Mouse (Mus musculus): ENCODE data around the gene Sacs. TPM values are rescaled to one million over a fixed set of nuclear protein-coding genes. Genes with fewer than 3 reads are reported as not detected.
A peak's percentile ranks its signal among the peaks of the same experiment; 100 is the strongest.

The Sacs gene
- polyA plus RNA-seq, 1 experiment from 2014 or later, result 3.7 TPM

DNA sequence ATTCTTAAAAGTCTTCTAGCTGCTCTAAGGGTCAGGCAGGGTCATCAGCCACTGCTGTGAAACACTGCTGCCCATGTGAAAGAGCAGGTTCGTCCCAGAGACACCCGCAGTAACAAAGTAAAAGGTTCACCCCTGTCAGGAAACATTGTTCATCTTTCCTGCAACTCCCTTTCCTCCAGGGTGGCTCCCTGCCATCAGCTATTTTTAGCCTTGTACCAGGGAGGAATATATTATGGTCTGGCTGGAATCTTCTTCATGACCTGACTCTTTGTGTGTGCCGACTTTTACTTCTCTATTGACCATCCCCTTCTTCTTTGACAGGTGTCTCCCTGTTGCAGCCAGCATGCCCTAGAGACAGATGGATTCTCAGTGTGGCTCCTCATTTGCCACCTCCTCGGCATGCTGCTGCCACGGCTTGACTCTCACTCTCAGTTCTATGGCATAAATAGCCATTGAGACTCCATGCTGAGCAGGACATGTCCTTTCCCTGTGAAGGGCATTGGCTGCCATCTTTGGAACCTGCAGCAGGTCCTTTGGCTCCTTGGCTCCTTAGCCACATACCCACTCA lies 129.7 kb downstream of the Sacs start:
- DNase-seq (ENCODE audit: low spot score) (no peak), ATAC-seq (replicated peaks; ENCODE audit: low FRiP score, low TSS enrichment, low read depth) (no peak)
- no peaks in the 10 kb centered on the region for H3K36me3 ChIP-seq (ENCODE audit: control insufficient read depth, insufficient read depth, low read length)
- H3K9ac ChIP-seq (ENCODE audit: low read length), result no peak overlapping the region
- no peak overlapping the region for H3K27ac ChIP-seq (ENCODE audit: low read depth)
- H3K4me1 ChIP-seq (replicated peaks; ENCODE audit: control insufficient read depth, insufficient read depth, low read length), result no peaks in the 10 kb centered on the region
- H3K9me3 ChIP-seq (ENCODE audit: control insufficient read depth, low read length), result 0 out of 2 replicates have a peak, but pooled peaks cover 4% of the 10 kb centered on the region
- 0 out of 2 replicates have a peak, but pooled peaks cover 3% of the 10 kb centered on the region for H3K27me3 ChIP-seq (replicated peaks; ENCODE audit: control insufficient read depth, insufficient read depth, low read length)
- H3K4me3 ChIP-seq (ENCODE audit: low read depth, low read length), result no peak overlapping the region
- no peak overlapping the region for H3K4me2 ChIP-seq (ENCODE audit: low read length)
- 63% methylated on average over 5 of the region's 5 CpGs for WGBS

GRCm38 (mm10) chr14:61274414-61275198 lies 136.3 kb downstream of the Sacs start:
- peak overlapping the region; percentile 25 for H3K4me3 ChIP-seq (ENCODE audit: low read depth, low read length)
- DNase-seq (ENCODE audit: low spot score), result peak; percentile 59
- peak; percentile 53; the same call in 1 of the 2 replicates for ATAC-seq (replicated peaks; ENCODE audit: low FRiP score, low TSS enrichment, low read depth)
- H3K27ac ChIP-seq (ENCODE audit: low read depth), result no peak overlapping the region
- H3K4me1 ChIP-seq (replicated peaks; ENCODE audit: control insufficient read depth, insufficient read depth, low read length), result peaks cover 6% of the 10 kb centered on the region; the same call in 1 of the 2 replicates
- H3K36me3 ChIP-seq (ENCODE audit: control insufficient read depth, insufficient read depth, low read length), result no peaks in the 10 kb centered on the region
- H3K4me2 ChIP-seq (ENCODE audit: low read length), result peak overlapping the region; percentile 36
- 8% methylated on average over 38 of the region's 38 CpGs for WGBS
- H3K27me3 ChIP-seq (replicated peaks; ENCODE audit: control insufficient read depth, insufficient read depth, low read length), result peaks cover 26% of the 10 kb centered on the region
- no peak overlapping the region for H3K9ac ChIP-seq (ENCODE audit: low read length)
- H3K9me3 ChIP-seq (ENCODE audit: control insufficient read depth, low read length), result no peaks in the 10 kb centered on the region

GRCm38 (mm10) chr14:61277285-61277684 lies 139.0 kb downstream of the Sacs start:
- WGBS, result 39% methylated on average over 1 of the region's 1 CpGs
- Histone ChIP-seq H3K27ac (ENCODE audit: low read depth) (no peak overlapping the region), H3K36me3 (ENCODE audit: control insufficient read depth, insufficient read depth, low read length) (no peaks in the 10 kb centered on the region), H3K4me1 (replicated peaks; ENCODE audit: control insufficient read depth, insufficient read depth, low read length) (peaks cover 6% of the 10 kb centered on the region; the same call in 1 of the 2 replicates), H3K9me3 (ENCODE audit: control insufficient read depth, low read length) (no peaks in the 10 kb centered on the region), H3K4me3 (ENCODE audit: low read depth, low read length) (no peak overlapping the region), H3K9ac (ENCODE audit: low read length) (no peak overlapping the region), H3K4me2 (ENCODE audit: low read length) (no peak overlapping the region), H3K27me3 (replicated peaks; ENCODE audit: control insufficient read depth, insufficient read depth, low read length) (peaks cover 24% of the 10 kb centered on the region)
- DNase-seq (ENCODE audit: low spot score) (peak; percentile 69), ATAC-seq (replicated peaks; ENCODE audit: low FRiP score, low TSS enrichment, low read depth) (no peak)

GRCm38 (mm10) chr14:61278676-61279300 lies 140.5 kb downstream of the Sacs start:
- ATAC-seq (replicated peaks; ENCODE audit: low FRiP score, low TSS enrichment, low read depth) (no peak), DNase-seq (ENCODE audit: low spot score) (no peak)
- 75% methylated on average over 7 of the region's 7 CpGs for WGBS
- Histone ChIP-seq H3K4me3 (ENCODE audit: low read depth, low read length) (no peak overlapping the region), H3K9ac (ENCODE audit: low read length) (no peak overlapping the region), H3K9me3 (ENCODE audit: control insufficient read depth, low read length) (no peaks in the 10 kb centered on the region), H3K27ac (ENCODE audit: low read depth) (no peak overlapping the region), H3K36me3 (ENCODE audit: control insufficient read depth, insufficient read depth, low read length) (no peaks in the 10 kb centered on the region), H3K27me3 (replicated peaks; ENCODE audit: control insufficient read depth, insufficient read depth, low read length) (peaks cover 24% of the 10 kb centered on the region), H3K4me2 (ENCODE audit: low read length) (no peak overlapping the region), H3K4me1 (replicated peaks; ENCODE audit: control insufficient read depth, insufficient read depth, low read length) (peaks cover 6% of the 10 kb centered on the region; the same call in 1 of the 2 replicates)

DNA sequence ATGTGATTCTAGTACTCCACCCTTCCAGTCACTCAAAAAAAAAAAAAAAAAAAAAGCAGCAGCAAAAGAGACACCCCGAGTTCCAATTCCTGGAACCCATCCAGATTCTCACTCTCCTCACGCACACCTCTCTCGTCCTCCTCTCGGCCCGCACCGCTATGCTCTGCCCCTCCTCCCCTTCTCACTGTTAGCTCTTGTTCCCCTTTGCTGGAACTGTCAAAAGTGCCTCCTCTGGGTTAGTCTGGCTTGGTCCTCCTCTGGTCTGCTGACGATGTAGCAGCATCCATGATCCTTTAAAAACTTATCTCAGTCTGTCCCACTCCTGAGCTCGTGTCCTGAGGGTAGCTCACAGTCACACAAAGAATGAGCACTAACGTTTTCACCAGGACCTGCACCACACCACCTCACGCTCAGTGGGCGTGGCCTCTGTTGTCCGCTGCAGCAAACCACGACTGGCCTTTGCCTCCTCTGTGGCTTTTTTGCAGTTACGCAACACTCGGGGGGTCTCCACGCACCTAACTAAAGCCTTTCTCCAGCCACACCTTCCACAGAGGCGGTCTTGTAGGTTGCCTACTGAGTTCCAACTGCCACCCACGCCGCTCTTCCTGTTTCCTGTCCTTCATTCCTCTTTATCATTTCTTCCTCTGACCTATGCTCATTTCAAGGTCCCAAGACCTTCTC lies 150.5 kb downstream of the Sacs start:
- Histone ChIP-seq H3K4me2 (ENCODE audit: low read length) (no peak overlapping the region), H3K36me3 (ENCODE audit: control insufficient read depth, insufficient read depth, low read length) (no peaks in the 10 kb centered on the region), H3K4me1 (replicated peaks; ENCODE audit: control insufficient read depth, insufficient read depth, low read length) (no peaks in the 10 kb centered on the region), H3K27ac (ENCODE audit: low read depth) (no peak overlapping the region), H3K9me3 (ENCODE audit: control insufficient read depth, low read length) (0 out of 2 replicates have a peak, but pooled peaks cover 3% of the 10 kb centered on the region), H3K9ac (ENCODE audit: low read length) (no peak overlapping the region), H3K27me3 (replicated peaks; ENCODE audit: control insufficient read depth, insufficient read depth, low read length) (no peaks in the 10 kb centered on the region), H3K4me3 (ENCODE audit: low read depth, low read length) (no peak overlapping the region)
- 70% methylated on average over 19 of the region's 19 CpGs for WGBS
- DNase-seq (ENCODE audit: low spot score) (no peak), ATAC-seq (replicated peaks; ENCODE audit: low FRiP score, low TSS enrichment, low read depth) (no peak)

Other genes starting within 250 kb of the Sacs start
- gene Tnfrsf19, start 92.0 kb upstream of the Sacs start, polyA plus RNA-seq (2014; fragmentation: Nextera tagmentation; extraction: Ambion mirVana), result 27.0 and 29.7 TPM in 2 replicates
- gene Sgcg, start 120.0 kb downstream of the Sacs start, polyA plus RNA-seq (2014; fragmentation: Nextera tagmentation; extraction: Ambion mirVana), result 0.14 and 0.20 TPM in 2 replicates
- gene Arl11, start 171.3 kb downstream of the Sacs start, polyA plus RNA-seq (2014; fragmentation: Nextera tagmentation; extraction: Ambion mirVana), result 0.75 and 0.91 TPM in 2 replicates
- gene Ebpl, start 222.0 kb downstream of the Sacs start, polyA plus RNA-seq (2014; fragmentation: Nextera tagmentation; extraction: Ambion mirVana), result 8.0 and 9.2 TPM in 2 replicates